Mouse (Mus musculus): ENCODE data around the gene Thsd4.
"Not testable (repeated sequence)": the region's sequence is repeated elsewhere in the genome, so short reads cannot be mapped to it uniquely, and the experiment has no call there.

The Thsd4 gene

DNA sequence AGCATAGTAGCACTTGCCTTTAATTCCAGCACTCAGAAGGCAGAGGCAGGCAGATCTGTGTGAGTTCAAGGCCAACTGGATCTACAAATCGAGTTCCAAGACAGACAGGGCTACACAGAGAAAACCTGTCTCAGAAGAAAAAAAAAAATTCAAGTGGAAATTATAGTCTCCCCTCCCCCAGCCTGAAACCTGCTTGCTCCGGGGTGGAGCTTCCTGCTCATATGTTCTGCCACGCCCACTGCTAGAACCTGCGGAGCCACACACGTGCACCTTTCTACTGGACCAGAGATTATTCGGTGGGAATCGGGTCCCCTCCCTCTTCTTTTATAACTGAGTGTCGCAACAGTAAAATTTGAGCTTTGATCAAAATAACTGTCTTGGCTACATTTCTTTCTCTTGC is 586.0 kb downstream of the Thsd4 start:
- not testable (repeated sequence) for ATAC-seq (ENCODE audit: insufficient number of reproducible peaks, low FRiP score, low TSS enrichment)

DNA sequence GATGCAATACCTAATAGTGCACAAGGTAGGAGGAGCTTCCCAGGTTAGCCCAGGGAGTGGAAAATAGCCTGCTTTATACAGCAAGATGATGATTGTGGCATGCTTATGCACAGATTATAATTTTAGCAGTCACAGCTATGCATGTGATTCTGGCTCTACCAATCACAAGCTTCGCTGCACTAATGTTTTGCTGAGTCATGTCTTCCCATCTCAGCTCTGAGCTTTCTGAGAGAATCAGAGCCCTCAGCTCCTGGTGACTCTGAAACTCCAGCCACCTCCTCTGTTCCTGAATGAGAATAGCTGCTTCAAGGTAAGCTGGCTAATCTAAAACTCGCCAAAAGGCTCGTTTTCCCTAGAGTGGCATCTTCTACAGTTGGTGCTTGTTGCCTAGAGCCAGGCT is 591.6 kb downstream of the Thsd4 start:
- no peak for ATAC-seq (ENCODE audit: insufficient number of reproducible peaks, low FRiP score, low TSS enrichment)
